Mouse (Mus musculus) midbrain, embryonic 12.5 days (tissue): ENCODE results near the gene Rasa3. TPM values are rescaled to one million over a fixed set of nuclear protein-coding genes. Genes with fewer than 3 reads are reported as not detected.

ENCODE experiments used
- ATAC-seq: fragments of 200-750 bp; cut with Nextera tagmentation; 2 replicates; pipeline ENCODE4 v1.8.0; 2017; ENCODE audit warnings: low read depth, moderate TSS enrichment, moderate library complexity; ENCODE audit not compliant: low FRiP score
- H3K27ac ChIP-seq: fragments of 300-500 bp; sonication (generic); replicated peaks from 2 replicates; pipeline ENCODE4 v1.5.1; 2016; ENCODE audit warnings: mild to moderate bottlenecking
- H3K27me3 ChIP-seq: fragments of 300-500 bp; sonication (generic); 2 replicates; pipeline ENCODE4 v1.6.1; 2016; ENCODE audit warnings: mild to moderate bottlenecking
- H3K36me3 ChIP-seq: fragments of 300-500 bp; sonication (generic); 2 replicates; pipeline ENCODE4 v1.6.1; 2016
- H3K4me1 ChIP-seq: fragments of 300-500 bp; sonication (generic); 2 replicates; pipeline ENCODE4 v1.6.1; 2016
- H3K4me2 ChIP-seq: fragments of 300-500 bp; sonication (generic); replicated peaks from 2 replicates; pipeline ENCODE4 v1.6.1; 2016; ENCODE audit warnings: mild to moderate bottlenecking, moderate library complexity
- H3K4me3 ChIP-seq: fragments of 300-500 bp; sonication (generic); 2 replicates; pipeline ENCODE4 v1.5.1; 2016; ENCODE audit warnings: mild to moderate bottlenecking
- H3K9ac ChIP-seq: fragments of 300-500 bp; sonication (generic); replicated peaks from 2 replicates; pipeline ENCODE4 v1.6.1; 2016; ENCODE audit warnings: mild to moderate bottlenecking, moderate library complexity
- H3K9me3 ChIP-seq: fragments of 300-500 bp; sonication (generic); 2 replicates; pipeline ENCODE4 v1.6.1; 2016; ENCODE audit warnings: mild to moderate bottlenecking
- WGBS: fragments of 180-500 bp; shearing (Covaris S2); methylation state at CpG from one replicate; pipeline ENCODE4 v1.1.7; 2016; 5-methylcytosine and 5-hydroxymethylcytosine counted together
- polyA plus RNA-seq: library from polyadenylated mRNA; unstranded; fragments of >200 nt; fragmentation: Nextera tagmentation; extraction: Ambion mirVana; gene quantifications from 2 replicates; pipeline ENCODE4 v1.2.1, GENCODE M21; 2016

Gene Rasa3
- polyA plus RNA-seq, 1 experiment from 2014 or later: 23.7 TPM

GRCm38 (mm10) chr8:13562118-13562517 lies 115.3 kb downstream of the Rasa3 start, which contains the start of gene 1700029H14Rik:
Gene 1700029H14Rik, minus strand, starts transcription at chr8:13562461.
- no peak within 1 kb of the TSS for H3K4me2 ChIP-seq
- no peak for ATAC-seq
- no peaks in the 10 kb centered on the region for H3K4me1 ChIP-seq
- H3K9me3 ChIP-seq: no peaks in the 10 kb centered on the region
- WGBS: 37% methylated on average over 13 of the region's 13 CpGs
- H3K27me3 ChIP-seq: no peaks in the 10 kb centered on the region
- no peaks in the 10 kb centered on the region for H3K36me3 ChIP-seq
- no peak within 1 kb of the TSS for H3K9ac ChIP-seq
- no peak within 1 kb of the TSS for H3K4me3 ChIP-seq
- no peak within 1 kb of the TSS for H3K27ac ChIP-seq

- Histone ChIP-seq H3K4me1 (no peaks in the 10 kb centered on the region), H3K9ac (no peak overlapping the region), H3K4me3 (no peak overlapping the region), H3K27ac (no peak overlapping the region), H3K36me3 (no peaks in the 10 kb centered on the region), H3K27me3 (no peaks in the 10 kb centered on the region), H3K9me3 (no peaks in the 10 kb centered on the region), H3K4me2 (no peak overlapping the region)
- WGBS: 80% methylated on average over 2 of the region's 2 CpGs
- ATAC-seq: no peak
These were observed 119.9 kb downstream of the Rasa3 start for GRCm38 (mm10) chr8:13557526-13557925.

- Histone ChIP-seq H3K4me1 (no peaks in the 10 kb centered on the region), H3K27ac (no peak overlapping the region), H3K27me3 (no peaks in the 10 kb centered on the region), H3K4me3 (no peak overlapping the region), H3K9ac (no peak overlapping the region), H3K9me3 (no peaks in the 10 kb centered on the region), H3K4me2 (no peak overlapping the region), H3K36me3 (no peaks in the 10 kb centered on the region)
- 92% methylated on average over 6 of the region's 6 CpGs for WGBS
- no peak for ATAC-seq
These were observed 125.9 kb downstream of the Rasa3 start for GRCm38 (mm10) chr8:13551574-13551830.

DNA sequence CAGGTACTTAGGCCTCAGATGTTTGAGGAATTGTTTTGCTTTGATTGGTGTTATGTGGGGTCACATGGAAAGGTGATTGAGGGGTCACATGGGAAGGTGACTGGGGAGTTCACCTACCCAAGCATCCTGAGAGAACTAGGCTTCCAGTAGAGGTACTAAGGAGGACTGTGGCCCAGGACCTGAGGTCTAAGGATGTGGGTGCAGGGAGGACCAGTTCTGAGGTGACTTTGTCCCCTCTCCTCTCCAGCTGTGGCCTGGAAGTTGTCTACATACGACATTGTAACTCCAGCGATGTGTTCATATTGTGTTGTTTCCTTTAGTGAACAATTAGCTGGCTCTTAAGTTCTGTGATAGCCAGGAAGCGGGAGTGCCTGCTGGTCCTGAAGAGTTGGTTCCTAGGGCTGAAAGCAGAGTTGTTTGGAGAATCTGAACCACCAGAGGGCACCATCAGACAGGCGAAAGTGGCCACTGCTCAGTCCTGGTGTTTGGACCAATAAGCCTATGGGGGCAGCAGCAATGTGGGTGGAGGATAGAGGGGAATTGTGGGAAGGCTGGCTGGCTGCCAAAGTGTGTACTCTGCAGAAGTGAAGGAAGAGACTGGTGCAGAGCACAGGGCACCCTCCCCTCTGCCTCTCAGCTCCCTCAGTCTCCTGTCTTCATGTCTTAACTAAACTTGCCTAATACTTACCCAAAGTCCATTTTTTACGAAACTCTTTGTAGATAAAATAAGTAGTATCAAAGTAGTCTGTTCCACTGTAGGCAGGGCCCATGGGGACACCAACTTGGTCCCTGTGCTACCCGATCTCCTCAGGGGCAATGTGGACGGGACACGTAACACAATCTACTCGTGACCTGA lies 126.5 kb downstream of the Rasa3 start:
- no peaks in the 10 kb centered on the region for H3K9me3 ChIP-seq
- no peaks in the 10 kb centered on the region for H3K4me1 ChIP-seq
- no peak overlapping the region for H3K27ac ChIP-seq
- H3K4me2 ChIP-seq: no peak overlapping the region
- H3K4me3 ChIP-seq: no peak overlapping the region
- 59% methylated on average over 9 of the region's 9 CpGs for WGBS
- no peaks in the 10 kb centered on the region for H3K36me3 ChIP-seq
- peak; percentile 86 for ATAC-seq
- no peak overlapping the region for H3K9ac ChIP-seq
- no peaks in the 10 kb centered on the region for H3K27me3 ChIP-seq

- no peak for ATAC-seq
- H3K27me3 ChIP-seq: no peaks in the 10 kb centered on the region
- H3K4me1 ChIP-seq: no peaks in the 10 kb centered on the region
- H3K27ac ChIP-seq: no peak overlapping the region
- H3K4me2 ChIP-seq: no peak overlapping the region
- H3K36me3 ChIP-seq: no peaks in the 10 kb centered on the region
- H3K9me3 ChIP-seq: peaks cover 4% of the 10 kb centered on the region
- H3K4me3 ChIP-seq: no peak overlapping the region
- WGBS: 62% methylated on average over 9 of the region's 9 CpGs
- no peak overlapping the region for H3K9ac ChIP-seq
These were observed 128.6 kb downstream of the Rasa3 start for GRCm38 (mm10) chr8:13548831-13549230.

- no peaks in the 10 kb centered on the region for H3K36me3 ChIP-seq
- no peaks in the 10 kb centered on the region for H3K4me1 ChIP-seq
- H3K4me2 ChIP-seq: no peak overlapping the region
- no peak overlapping the region for H3K4me3 ChIP-seq
- H3K27me3 ChIP-seq: no peaks in the 10 kb centered on the region
- ATAC-seq: no peak
- no peak overlapping the region for H3K27ac ChIP-seq
- WGBS: 44% methylated on average over 4 of the region's 4 CpGs
- no peak overlapping the region for H3K9ac ChIP-seq
- H3K9me3 ChIP-seq: peaks cover 4% of the 10 kb centered on the region
These were observed 129.2 kb downstream of the Rasa3 start for GRCm38 (mm10) chr8:13548235-13548634.

DNA sequence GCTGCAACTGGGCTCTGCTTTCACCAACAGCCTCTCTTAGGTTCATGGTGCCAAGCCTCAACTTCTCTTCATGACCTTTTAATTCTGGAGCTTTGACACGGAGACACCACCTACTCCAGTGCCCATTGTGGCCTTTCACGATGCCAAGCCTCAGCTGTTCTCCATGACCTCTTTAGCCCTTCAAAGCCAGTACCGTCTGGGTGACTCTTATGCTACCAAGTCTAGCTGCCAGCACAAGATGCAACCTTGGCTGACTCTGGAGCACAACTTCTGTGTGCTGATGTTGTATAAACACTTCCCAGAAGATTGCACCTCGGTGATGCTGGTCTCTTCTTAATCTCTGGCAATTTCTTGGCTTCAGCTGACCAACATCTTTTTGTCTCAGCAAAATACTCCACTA lies 131.0 kb downstream of the Rasa3 start:
- Histone ChIP-seq H3K4me1 (no peaks in the 10 kb centered on the region), H3K9ac (no peak overlapping the region), H3K36me3 (no peaks in the 10 kb centered on the region), H3K9me3 (peaks cover 4% of the 10 kb centered on the region), H3K27me3 (no peaks in the 10 kb centered on the region), H3K4me2 (no peak overlapping the region), H3K27ac (no peak overlapping the region), H3K4me3 (no peak overlapping the region)
- no peak for ATAC-seq
- WGBS: 85% methylated on average over 4 of the region's 4 CpGs

DNA sequence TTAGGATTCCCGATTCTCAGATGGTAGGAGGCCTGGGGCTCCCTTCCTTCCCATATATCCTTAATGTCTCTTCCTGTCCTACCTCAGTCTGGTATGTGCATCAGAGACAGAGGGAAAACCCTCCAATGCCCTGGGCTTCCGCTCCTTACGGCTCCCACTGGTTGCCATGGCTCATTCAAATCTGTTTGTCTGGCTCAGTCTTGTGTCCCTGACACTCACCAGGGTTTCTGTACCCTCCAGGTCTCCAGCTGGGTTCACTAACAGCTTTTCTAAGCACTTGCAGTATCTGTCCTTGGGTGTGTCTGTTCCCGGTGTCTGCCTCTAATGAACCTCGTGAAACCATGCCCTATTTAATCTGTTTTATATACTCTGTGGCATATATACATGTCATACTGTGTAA lies 135.9 kb downstream of the Rasa3 start:
- Histone ChIP-seq H3K4me2 (no peak overlapping the region), H3K4me1 (no peaks in the 10 kb centered on the region), H3K36me3 (no peaks in the 10 kb centered on the region), H3K27ac (no peak overlapping the region), H3K9ac (no peak overlapping the region), H3K27me3 (no peaks in the 10 kb centered on the region), H3K9me3 (peaks cover 4% of the 10 kb centered on the region), H3K4me3 (no peak overlapping the region)
- no peak for ATAC-seq
- 74% methylated on average over 5 of the region's 5 CpGs for WGBS

DNA sequence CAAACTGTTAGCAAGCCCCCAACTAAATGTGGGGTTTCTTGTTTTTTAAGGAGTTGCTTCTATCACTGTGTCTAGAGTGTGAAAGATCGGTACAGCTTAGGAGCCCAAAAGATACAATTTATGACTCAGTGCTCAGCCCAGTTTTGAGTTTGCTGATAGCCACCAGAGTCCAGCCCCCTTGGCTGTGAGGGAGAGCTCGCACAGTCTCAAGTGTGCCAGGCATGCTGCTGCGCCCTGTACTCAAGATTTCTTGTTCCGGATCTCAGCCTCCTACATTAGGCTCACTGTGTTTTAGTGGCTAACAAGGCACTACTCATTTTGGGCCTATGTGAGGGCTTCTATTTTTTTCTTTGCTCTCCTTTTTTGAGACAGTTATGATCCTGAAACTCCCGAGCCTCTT lies 137.3 kb downstream of the Rasa3 start:
- H3K36me3 ChIP-seq: no peaks in the 10 kb centered on the region
- WGBS: 88% methylated on average over 5 of the region's 5 CpGs
- H3K9me3 ChIP-seq: peaks cover 4% of the 10 kb centered on the region
- H3K4me2 ChIP-seq: no peak overlapping the region
- H3K4me3 ChIP-seq: no peak overlapping the region
- no peak overlapping the region for H3K9ac ChIP-seq
- H3K27me3 ChIP-seq: no peaks in the 10 kb centered on the region
- ATAC-seq: no peak
- H3K4me1 ChIP-seq: no peaks in the 10 kb centered on the region
- no peak overlapping the region for H3K27ac ChIP-seq

GRCm38 (mm10) chr8:13538821-13539220 lies 138.6 kb downstream of the Rasa3 start:
- no peaks in the 10 kb centered on the region for H3K9me3 ChIP-seq
- no peak overlapping the region for H3K9ac ChIP-seq
- ATAC-seq: no peak
- H3K4me2 ChIP-seq: no peak overlapping the region
- H3K27ac ChIP-seq: no peak overlapping the region
- no peaks in the 10 kb centered on the region for H3K27me3 ChIP-seq
- H3K4me1 ChIP-seq: no peaks in the 10 kb centered on the region
- 74% methylated on average over 6 of the region's 6 CpGs for WGBS
- no peak overlapping the region for H3K4me3 ChIP-seq
- H3K36me3 ChIP-seq: no peaks in the 10 kb centered on the region

DNA sequence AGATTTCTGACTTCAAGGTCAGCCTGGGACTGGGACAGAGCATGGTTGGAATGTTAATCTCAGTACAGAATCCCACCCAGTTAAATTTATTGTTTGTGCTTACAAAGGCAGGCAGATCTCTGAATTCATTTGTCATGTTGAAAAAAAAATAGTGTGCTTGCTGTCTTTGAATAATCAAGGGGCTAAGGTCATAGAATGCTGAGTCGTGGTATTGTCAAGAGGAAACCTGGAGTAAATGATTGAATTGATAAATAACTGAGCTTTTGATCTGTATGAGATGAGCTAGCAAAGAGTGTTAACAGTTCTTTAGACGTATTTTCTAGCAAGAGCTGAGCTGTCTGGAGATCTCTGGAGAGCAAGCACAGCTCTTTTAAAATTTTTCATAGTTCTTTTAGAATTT lies 140.3 kb downstream of the Rasa3 start:
- no peaks in the 10 kb centered on the region for H3K9me3 ChIP-seq
- no peak for ATAC-seq
- H3K27ac ChIP-seq: no peak overlapping the region
- H3K36me3 ChIP-seq: no peaks in the 10 kb centered on the region
- H3K4me1 ChIP-seq: no peaks in the 10 kb centered on the region
- no peak overlapping the region for H3K9ac ChIP-seq
- 41% methylated on average over 2 of the region's 2 CpGs for WGBS
- no peaks in the 10 kb centered on the region for H3K27me3 ChIP-seq
- H3K4me2 ChIP-seq: no peak overlapping the region
- no peak overlapping the region for H3K4me3 ChIP-seq

GRCm38 (mm10) chr8:13533123-13533522 lies 144.3 kb downstream of the Rasa3 start:
- Histone ChIP-seq H3K4me2 (no peak overlapping the region), H3K4me3 (no peak overlapping the region), H3K9me3 (no peaks in the 10 kb centered on the region), H3K9ac (no peak overlapping the region), H3K4me1 (peaks cover 11% of the 10 kb centered on the region; the same call in 1 of the 2 replicates), H3K27me3 (no peaks in the 10 kb centered on the region), H3K36me3 (no peaks in the 10 kb centered on the region), H3K27ac (no peak overlapping the region)
- ATAC-seq: no peak
- 87% methylated on average over 8 of the region's 8 CpGs for WGBS
